Mouse (Mus musculus) urinary bladder, adult 18-20 months (tissue): ENCODE data around the gene Arhgap10.

Experiments
- DNase-seq, 2 experiments: peaks; one replicate each; pipeline ENCODE4 v3.0.0; 2022; ENCODE audit warnings: low spot score in 2 of 2, mixed read lengths in 2 of 2

Gene Arhgap10

GRCm38 (mm10) chr8:77517301-77518200 lies at the start of gene Arhgap10:
Arhgap10 (minus strand) TSS chr8:77517953.
- peak; percentile 76 to 83 for DNase-seq

GRCm38 (mm10) chr8:77561441-77561840 lies 43.7 kb upstream of the Arhgap10 start:
- no peak for DNase-seq

- DNase-seq = no peak
Observed at GRCm38 (mm10) chr8:77552491-77552890, 34.7 kb upstream of the Arhgap10 start.

- no peak for DNase-seq
Observed at GRCm38 (mm10) chr8:77549881-77550580, 32.3 kb upstream of the Arhgap10 start.

- peak; percentile 89 to 90 for DNase-seq
Observed at GRCm38 (mm10) chr8:77549121-77549706, 31.5 kb upstream of the Arhgap10 start, which contains the start of gene Prmt9. Prmt9 (plus strand) TSS chr8:77549397.

- DNase-seq = no peak
Observed at GRCm38 (mm10) chr8:77545616-77546015, 27.9 kb upstream of the Arhgap10 start.

GRCm38 (mm10) chr8:77544428-77544827 lies 26.7 kb upstream of the Arhgap10 start:
- no peak for DNase-seq

- DNase-seq = no peak
Observed at GRCm38 (mm10) chr8:77543152-77543777, 25.5 kb upstream of the Arhgap10 start.

- no peak for DNase-seq
Observed at GRCm38 (mm10) chr8:77538256-77538655, 20.5 kb upstream of the Arhgap10 start.

- DNase-seq = no peak
Observed at GRCm38 (mm10) chr8:77536821-77537220, 19.1 kb upstream of the Arhgap10 start.

GRCm38 (mm10) chr8:77535026-77535595 lies 17.4 kb upstream of the Arhgap10 start:
- DNase-seq = no peak

- DNase-seq = no peak
Observed at GRCm38 (mm10) chr8:77534358-77534992, 16.7 kb upstream of the Arhgap10 start.

- no peak for DNase-seq
Observed at GRCm38 (mm10) chr8:77526130-77526529, 8.4 kb upstream of the Arhgap10 start.

GRCm38 (mm10) chr8:77524906-77525305 lies 7.2 kb upstream of the Arhgap10 start:
- no peak for DNase-seq

- no peak for DNase-seq
Observed at GRCm38 (mm10) chr8:77524018-77524615, 6.4 kb upstream of the Arhgap10 start.

GRCm38 (mm10) chr8:77522984-77523383 lies 5.2 kb upstream of the Arhgap10 start:
- no peak for DNase-seq

- DNase-seq = no peak
Observed at GRCm38 (mm10) chr8:77521028-77521785, 3.5 kb upstream of the Arhgap10 start.

- no peak for DNase-seq
Observed at GRCm38 (mm10) chr8:77520601-77521000, 2.8 kb upstream of the Arhgap10 start.

- peak in 1 of 2 experiments; percentile 82 for DNase-seq
Observed at GRCm38 (mm10) chr8:77518201-77519115, 705 bp upstream of the Arhgap10 start.
